Mouse (Mus musculus): ENCODE measurements at regions not wholly inside any gene's neighbourhood (a gene's known extent, or its start where the extent isn't known, plus 50 kb on each side); places are given as distances from the start of the nearest gene placed in this dataset.

DNA sequence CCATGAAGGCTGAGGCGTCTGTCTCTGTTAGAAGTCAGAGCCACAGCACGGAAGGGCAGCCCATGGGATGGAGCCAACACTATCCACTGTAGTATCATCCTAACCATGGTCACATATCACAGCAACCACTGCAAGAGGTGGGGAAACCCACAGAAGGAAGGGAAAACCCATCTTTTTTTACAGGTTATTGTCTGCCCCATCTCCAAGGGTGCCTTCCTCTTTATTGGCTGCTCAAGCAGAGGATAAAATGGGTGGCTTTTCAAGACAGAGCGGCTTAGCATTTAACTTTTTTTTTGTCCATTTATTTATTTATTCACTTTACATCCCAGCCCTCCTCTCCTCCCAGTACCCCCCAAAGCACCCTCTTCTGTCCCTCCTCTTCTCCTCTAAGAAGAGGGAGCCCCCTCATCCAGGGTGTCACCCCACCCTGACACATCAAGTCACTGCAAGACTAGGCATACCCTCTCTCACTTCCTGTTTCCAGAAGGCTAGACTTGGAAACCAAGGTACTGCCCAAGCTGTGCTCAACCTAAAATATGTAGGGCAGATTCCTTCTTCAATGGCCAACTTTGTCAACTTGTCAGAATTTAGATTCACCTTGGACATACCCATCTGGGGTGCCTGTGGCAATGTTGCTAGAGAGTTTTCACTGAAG, 51.1 kb upstream of the Egr2 start:
- Histone ChIP-seq H3K4me2 (no peak overlapping the region), H3K36me3 (no peaks in the 10 kb centered on the region), H3K27me3 (no peaks in the 10 kb centered on the region), H3K27ac (no peak overlapping the region), H3K9ac (no peak overlapping the region), H3K4me1 (replicated peaks) (no peaks in the 10 kb centered on the region), H3K4me3 (no peak overlapping the region), H3K9me3 (replicated peaks) (no peaks in the 10 kb centered on the region)
- 91% methylated on average over 3 of the region's 3 CpGs for WGBS
- no peak for ATAC-seq (replicated peaks; ENCODE audit: insufficient number of reproducible peaks, insufficient read depth, low FRiP score, low read depth)
